Mouse (Mus musculus) neural tube, embryonic 14.5 days (tissue): ENCODE measurements at regions not wholly inside any gene's neighbourhood (a gene's known extent, or its start where the extent isn't known, plus 50 kb on each side); places are given as distances from the start of the nearest gene placed in this dataset. TPM values are rescaled to one million over a fixed set of nuclear protein-coding genes. Genes with fewer than 3 reads are reported as not detected.

Experiments used
- ATAC-seq: fragments of 200-750 bp; cut with Nextera tagmentation; 2 replicates; pipeline ENCODE4 v1.8.0; 2017; ENCODE audit warnings: low read depth, mild to moderate bottlenecking, moderate TSS enrichment, moderate library complexity
- H3K27ac ChIP-seq: fragments of 300-500 bp; sonication (generic); 2 replicates; pipeline ENCODE4 v1.5.1; 2014; ENCODE audit warnings: low read depth, mild to moderate bottlenecking, control low read depth, low read length, moderate library complexity, mixed read lengths
- H3K27me3 ChIP-seq: fragments of 300-500 bp; sonication (generic); 2 replicates; pipeline ENCODE4 v1.6.1; 2014; ENCODE audit warnings: low read length; ENCODE audit not compliant: control insufficient read depth, insufficient read depth
- H3K36me3 ChIP-seq: fragments of 300-500 bp; sonication (generic); 2 replicates; pipeline ENCODE4 v1.6.1; 2014; ENCODE audit warnings: low read length, mixed read lengths; ENCODE audit not compliant: control insufficient read depth, insufficient read depth
- H3K4me1 ChIP-seq: fragments of 300-500 bp; sonication (generic); 2 replicates; pipeline ENCODE4 v1.6.1; 2014; ENCODE audit warnings: low read length; ENCODE audit not compliant: control insufficient read depth, insufficient read depth
- H3K4me2 ChIP-seq: fragments of 300-500 bp; sonication (generic); 2 replicates; pipeline ENCODE4 v1.6.1; 2014; ENCODE audit warnings: mild to moderate bottlenecking, low read depth, low read length, control low read depth
- H3K4me3 ChIP-seq: fragments of 300-500 bp; sonication (generic); 2 replicates; pipeline ENCODE4 v1.5.1; 2014; ENCODE audit warnings: low read depth, low read length, control low read depth, mixed read lengths
- H3K9ac ChIP-seq: fragments of 300-500 bp; sonication (generic); replicated peaks from 2 replicates; pipeline ENCODE4 v1.6.1; 2014; ENCODE audit warnings: low read depth, mild to moderate bottlenecking, control low read depth, low read length, mixed read lengths
- H3K9me3 ChIP-seq: fragments of 300-500 bp; sonication (generic); 2 replicates; pipeline ENCODE4 v1.6.1; 2016; ENCODE audit warnings: low read length; ENCODE audit not compliant: control insufficient read depth
- WGBS: fragments of 180-500 bp; shearing (Covaris S2); extraction: QIAGEN DNeasy Blood & Tissue Kit; methylation state at CpG from one replicate; pipeline ENCODE4 v1.1.7; 2014; 5-methylcytosine and 5-hydroxymethylcytosine counted together
- microRNA-seq: library from miRNA; unstranded; fragments of <30 nt; microRNA quantifications from one replicate; pipeline ENCODE4, GENCODE M21; 2016

DNA sequence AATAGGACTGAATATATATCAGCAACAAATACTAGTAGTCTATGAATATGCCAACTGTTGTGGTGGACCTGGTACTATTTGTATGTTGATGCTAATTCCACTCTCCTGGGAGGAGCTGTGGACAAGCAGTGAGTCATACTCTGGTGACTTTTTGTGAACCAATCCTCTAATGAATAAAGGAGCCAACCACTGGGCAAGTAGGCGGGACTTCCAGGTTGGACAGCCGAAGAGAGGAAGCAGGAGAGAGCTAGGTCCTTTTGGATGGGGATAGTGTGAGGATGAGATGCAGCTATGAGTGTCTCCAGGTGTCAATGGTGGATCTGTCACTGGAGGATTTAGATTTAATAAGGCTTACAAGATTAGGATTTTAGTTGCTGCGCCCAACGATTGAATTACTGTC, 64.8 kb upstream of the Med14 start:
- Histone ChIP-seq H3K9ac (no peak overlapping the region), H3K4me3 (no peak overlapping the region), H3K4me2 (no peak overlapping the region), H3K9me3 (no peaks in the 10 kb centered on the region), H3K4me1 (no peaks in the 10 kb centered on the region), H3K36me3 (no peaks in the 10 kb centered on the region), H3K27me3 (no peaks in the 10 kb centered on the region), H3K27ac (no peak overlapping the region)
- no peak for ATAC-seq
- WGBS = 94% methylated on average over 4 of the region's 4 CpGs

- H3K4me1 ChIP-seq = no peaks in the 10 kb centered on the region
- H3K36me3 ChIP-seq = no peaks in the 10 kb centered on the region
- H3K27ac ChIP-seq = no peak overlapping the region
- no peak overlapping the region for H3K4me3 ChIP-seq
- no peak overlapping the region for H3K4me2 ChIP-seq
- no peak for ATAC-seq
- H3K9me3 ChIP-seq = no peaks in the 10 kb centered on the region
- no peak overlapping the region for H3K9ac ChIP-seq
- WGBS = 94% methylated on average over 2 of the region's 2 CpGs
- no peaks in the 10 kb centered on the region for H3K27me3 ChIP-seq
Measured at GRCm38 (mm10) chrX:12825262-12825661, 63.4 kb upstream of the Med14 start.

- Histone ChIP-seq H3K4me3 (no peak overlapping the region), H3K36me3 (no peaks in the 10 kb centered on the region), H3K4me1 (no peaks in the 10 kb centered on the region), H3K9me3 (no peaks in the 10 kb centered on the region), H3K27ac (no peak overlapping the region), H3K27me3 (no peaks in the 10 kb centered on the region), H3K9ac (no peak overlapping the region), H3K4me2 (no peak overlapping the region)
- 92% methylated on average over 5 of the region's 5 CpGs for WGBS
- no peak for ATAC-seq
Measured at GRCm38 (mm10) chrX:12824497-12824896, 62.6 kb upstream of the Med14 start.

DNA sequence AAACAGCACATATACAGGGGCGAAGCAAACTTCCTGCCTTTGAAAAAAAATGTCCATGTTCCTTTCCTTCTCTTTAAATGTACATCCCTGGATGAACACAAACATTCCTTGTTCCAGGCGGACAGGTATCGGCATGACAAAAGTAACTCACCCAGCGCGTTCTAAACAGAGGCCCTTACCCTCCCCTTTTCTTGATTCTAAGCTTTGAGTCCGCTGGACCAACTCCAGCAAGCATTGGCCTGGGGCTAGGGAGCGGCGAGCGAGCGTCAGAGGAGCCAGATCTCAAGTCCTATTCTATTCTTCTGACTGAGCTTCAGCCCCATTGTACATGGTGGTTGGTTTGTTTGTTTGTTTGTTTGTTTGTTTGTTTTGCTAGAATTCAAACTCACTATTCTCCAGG, 60.9 kb upstream of the Med14 start:
- H3K27ac ChIP-seq = no peak overlapping the region
- H3K9ac ChIP-seq = no peak overlapping the region
- no peaks in the 10 kb centered on the region for H3K36me3 ChIP-seq
- WGBS = 69% methylated on average over 10 of the region's 10 CpGs
- no peaks in the 10 kb centered on the region for H3K4me1 ChIP-seq
- H3K27me3 ChIP-seq = no peaks in the 10 kb centered on the region
- no peak overlapping the region for H3K4me3 ChIP-seq
- no peaks in the 10 kb centered on the region for H3K9me3 ChIP-seq
- H3K4me2 ChIP-seq = no peak overlapping the region
- ATAC-seq = no peak

- ATAC-seq = no peak
- H3K4me2 ChIP-seq = no peak overlapping the region
- H3K9me3 ChIP-seq = no peaks in the 10 kb centered on the region
- H3K27ac ChIP-seq = no peak overlapping the region
- 88% methylated on average over 6 of the region's 6 CpGs for WGBS
- no peaks in the 10 kb centered on the region for H3K27me3 ChIP-seq
- H3K9ac ChIP-seq = no peak overlapping the region
- no peaks in the 10 kb centered on the region for H3K4me1 ChIP-seq
- H3K36me3 ChIP-seq = no peaks in the 10 kb centered on the region
- H3K4me3 ChIP-seq = no peak overlapping the region
Measured at GRCm38 (mm10) chrX:12813083-12813660, 51.3 kb upstream of the Med14 start.

Small RNAs in the stretch of these regions (microRNA-seq; reads per million reads assigned to microRNA genes)
- gene Gm25063 = not detected
